Mouse (Mus musculus): ENCODE data around the gene Golim4.

The Golim4 gene

GRCm38 (mm10) chr3:75926327-75926726, 30.4 kb downstream of the Golim4 start:
- DNase-seq (ENCODE audit: low spot score in 2 of 2), result no peak

GRCm38 (mm10) chr3:75925123-75925522, 31.6 kb downstream of the Golim4 start:
- DNase-seq (ENCODE audit: low spot score in 2 of 2), result no peak

- no peak for DNase-seq (ENCODE audit: low spot score in 2 of 2)
Measured at GRCm38 (mm10) chr3:75917770-75918503, 38.8 kb downstream of the Golim4 start.

GRCm38 (mm10) chr3:75912786-75913185, 44.0 kb downstream of the Golim4 start:
- DNase-seq (ENCODE audit: low spot score in 2 of 2), result no peak

- DNase-seq (ENCODE audit: low spot score in 2 of 2), result no peak
Measured at GRCm38 (mm10) chr3:75910768-75911167, 46.0 kb downstream of the Golim4 start.

- no peak for DNase-seq (ENCODE audit: low spot score in 2 of 2)
Measured at GRCm38 (mm10) chr3:75910257-75910656, 46.5 kb downstream of the Golim4 start.

GRCm38 (mm10) chr3:75901903-75902598, 54.7 kb downstream of the Golim4 start:
- DNase-seq (ENCODE audit: low spot score in 2 of 2), result no peak

GRCm38 (mm10) chr3:75895075-75895474, 61.7 kb downstream of the Golim4 start:
- no peak for DNase-seq (ENCODE audit: low spot score in 2 of 2)

GRCm38 (mm10) chr3:75891581-75891980, 65.2 kb downstream of the Golim4 start:
- no peak for DNase-seq (ENCODE audit: low spot score in 2 of 2)

GRCm38 (mm10) chr3:75889323-75889722, 67.4 kb downstream of the Golim4 start:
- DNase-seq (ENCODE audit: low spot score in 2 of 2), result no peak

- DNase-seq (ENCODE audit: low spot score in 2 of 2), result no peak
Measured at GRCm38 (mm10) chr3:75881582-75881981, 75.2 kb downstream of the Golim4 start.

GRCm38 (mm10) chr3:75879269-75879668, 77.5 kb downstream of the Golim4 start:
- no peak for DNase-seq (ENCODE audit: low spot score in 2 of 2)

- DNase-seq (ENCODE audit: low spot score in 2 of 2), result no peak
Measured at GRCm38 (mm10) chr3:75868886-75869285, 87.9 kb downstream of the Golim4 start.

GRCm38 (mm10) chr3:75864203-75864602, 92.5 kb downstream of the Golim4 start:
- DNase-seq (ENCODE audit: low spot score in 2 of 2), result no peak

GRCm38 (mm10) chr3:75861677-75862076, 95.1 kb downstream of the Golim4 start:
- peak; percentile 17 to 23 for DNase-seq (ENCODE audit: low spot score in 2 of 2)

GRCm38 (mm10) chr3:75860760-75861159, 96.0 kb downstream of the Golim4 start:
- no peak for DNase-seq (ENCODE audit: low spot score in 2 of 2)

GRCm38 (mm10) chr3:75835286-75835967, 121.3 kb downstream of the Golim4 start:
- no peak for DNase-seq (ENCODE audit: low spot score in 2 of 2)

- DNase-seq (ENCODE audit: low spot score in 2 of 2), result no peak
Measured at GRCm38 (mm10) chr3:75834827-75835226, 121.9 kb downstream of the Golim4 start.
